Mouse (Mus musculus): Measurements from ENCODE around the gene March2. TPM values are rescaled to one million over a fixed set of nuclear protein-coding genes. Genes with fewer than 3 reads are reported as not detected.

The March2 gene
- polyA plus RNA-seq, 1 experiment from 2014 or later: 64.9 TPM

DNA sequence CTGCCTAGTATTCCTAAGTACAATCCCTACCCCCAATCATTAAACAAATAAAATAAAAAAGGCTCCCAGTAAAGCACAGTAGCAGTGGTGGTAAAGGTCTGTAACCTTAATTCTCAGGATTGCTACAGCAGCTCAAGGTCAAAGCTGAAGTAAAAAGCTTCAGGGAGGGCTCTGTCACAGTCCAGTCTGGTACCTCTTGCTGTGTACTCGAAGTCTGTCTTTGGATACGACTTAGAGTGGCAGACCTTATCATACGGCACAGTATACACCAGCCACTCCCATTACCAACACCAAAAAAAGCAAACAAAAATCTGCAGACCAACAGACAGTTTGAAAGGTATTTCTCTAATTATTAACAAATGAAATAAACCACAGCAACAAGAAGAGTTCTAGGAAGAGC lies 51.7 kb downstream of the March2 start:
- 78% methylated on average over 3 of the region's 3 CpGs for WGBS
- no peak for TF ChIP-seq CTCF (IDR thresholded peaks at IDR 0.05; ENCODE audit: low read depth)
- Histone ChIP-seq H3K9ac (ENCODE audit: low read depth, low read length) (no peak overlapping the region), H3K27ac (no peak overlapping the region), H3K4me2 (ENCODE audit: low read length) (no peak overlapping the region), H3K27me3 (ENCODE audit: insufficient read depth, low read length) (no peaks in the 10 kb centered on the region), H3K36me3 (ENCODE audit: insufficient read depth, low read length) (peaks cover 33% of the 10 kb centered on the region), H3K9me3 (replicated peaks; ENCODE audit: low read length) (no peaks in the 10 kb centered on the region), H3K4me3 (replicated peaks; ENCODE audit: low read depth, low read length) (no peak overlapping the region), H3K4me1 (replicated peaks; ENCODE audit: insufficient read depth, low read length) (0 out of 2 replicates have a peak, but pooled peaks cover 3% of the 10 kb centered on the region)
- ATAC-seq (replicated peaks; ENCODE audit: low FRiP score, low read depth) (no peak), DNase-seq (ENCODE audit: low spot score) (no peak)

DNA sequence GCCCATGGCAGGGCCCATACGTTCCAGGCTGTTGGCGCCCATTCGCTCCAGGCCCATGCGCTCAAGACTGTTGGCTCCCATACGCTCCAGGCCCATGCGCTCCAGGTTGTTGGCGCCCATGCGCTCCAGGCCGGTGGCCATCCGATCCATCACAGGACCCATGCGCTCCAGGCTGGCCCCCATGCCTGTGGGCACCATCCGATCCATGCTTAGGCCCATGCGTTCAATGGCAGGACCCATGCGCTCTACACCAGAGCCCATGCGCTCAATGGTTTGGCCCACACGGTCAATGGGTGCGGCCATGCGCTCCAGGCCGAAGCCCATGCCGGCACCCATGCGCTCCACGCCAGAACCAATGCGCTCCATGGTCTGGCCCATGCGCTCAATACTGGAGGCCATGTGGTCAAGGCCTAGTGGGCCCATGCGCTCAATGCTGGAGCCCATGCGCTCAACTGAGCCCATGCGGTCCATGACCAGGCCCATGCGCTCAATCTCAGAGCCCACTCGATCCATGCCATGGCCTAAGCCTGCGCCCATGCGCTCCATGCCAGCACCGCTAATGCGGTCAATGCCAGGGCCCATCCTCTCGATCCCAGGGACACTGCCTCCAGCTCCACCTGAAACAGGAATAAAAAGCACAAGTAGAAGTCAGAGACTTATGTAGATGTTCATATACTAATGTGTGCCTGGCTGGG lies 68.5 kb downstream of the March2 start:
- H3K27ac ChIP-seq: no peak overlapping the region
- ATAC-seq (replicated peaks; ENCODE audit: low FRiP score, low read depth) (peak; percentile 65), DNase-seq (ENCODE audit: low spot score) (no peak)
- H3K4me3 ChIP-seq (replicated peaks; ENCODE audit: low read depth, low read length): no peak overlapping the region
- 98% methylated on average over 34 of the region's 34 CpGs for WGBS
- H3K9ac ChIP-seq (ENCODE audit: low read depth, low read length): no peak overlapping the region
- H3K27me3 ChIP-seq (ENCODE audit: insufficient read depth, low read length): no peaks in the 10 kb centered on the region
- no peaks in the 10 kb centered on the region for H3K9me3 ChIP-seq (replicated peaks; ENCODE audit: low read length)
- no peaks in the 10 kb centered on the region for H3K4me1 ChIP-seq (replicated peaks; ENCODE audit: insufficient read depth, low read length)
- TF ChIP-seq CTCF (IDR thresholded peaks at IDR 0.05; ENCODE audit: low read depth): no peak
- H3K36me3 ChIP-seq (ENCODE audit: insufficient read depth, low read length): peaks cover 76% of the 10 kb centered on the region
- H3K4me2 ChIP-seq (ENCODE audit: low read length): no peak overlapping the region

DNA sequence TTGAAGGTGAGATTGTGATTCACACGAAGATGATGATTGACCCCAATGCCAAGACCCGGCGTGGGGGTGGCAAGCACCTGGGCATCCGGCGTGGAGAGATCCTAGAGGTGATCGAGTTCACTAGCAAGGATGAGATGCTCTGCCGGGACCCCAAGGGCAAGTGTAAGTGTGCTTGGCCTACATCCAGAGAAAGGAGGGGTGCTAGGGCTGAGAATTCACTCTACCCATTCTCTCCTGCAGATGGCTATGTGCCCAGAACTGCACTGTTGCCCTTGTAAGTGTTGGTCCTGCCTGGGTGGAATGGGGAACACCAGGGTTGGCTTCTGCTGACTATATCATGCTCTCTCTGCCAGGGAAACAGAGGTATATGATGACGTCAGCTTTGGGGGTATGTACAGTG lies 73.4 kb downstream of the March2 start:
- TF ChIP-seq CTCF (IDR thresholded peaks at IDR 0.05; ENCODE audit: low read depth): no peak
- H3K4me1 ChIP-seq (replicated peaks; ENCODE audit: insufficient read depth, low read length): no peaks in the 10 kb centered on the region
- H3K27ac ChIP-seq: no peak overlapping the region
- H3K4me2 ChIP-seq (ENCODE audit: low read length): no peak overlapping the region
- H3K27me3 ChIP-seq (ENCODE audit: insufficient read depth, low read length): no peaks in the 10 kb centered on the region
- no peak overlapping the region for H3K9ac ChIP-seq (ENCODE audit: low read depth, low read length)
- H3K9me3 ChIP-seq (replicated peaks; ENCODE audit: low read length): no peaks in the 10 kb centered on the region
- peaks cover 65% of the 10 kb centered on the region for H3K36me3 ChIP-seq (ENCODE audit: insufficient read depth, low read length)
- ATAC-seq (replicated peaks; ENCODE audit: low FRiP score, low read depth) (no peak), DNase-seq (ENCODE audit: low spot score) (no peak)
- WGBS: 88% methylated on average over 8 of the region's 8 CpGs
- H3K4me3 ChIP-seq (replicated peaks; ENCODE audit: low read depth, low read length): no peak overlapping the region

DNA sequence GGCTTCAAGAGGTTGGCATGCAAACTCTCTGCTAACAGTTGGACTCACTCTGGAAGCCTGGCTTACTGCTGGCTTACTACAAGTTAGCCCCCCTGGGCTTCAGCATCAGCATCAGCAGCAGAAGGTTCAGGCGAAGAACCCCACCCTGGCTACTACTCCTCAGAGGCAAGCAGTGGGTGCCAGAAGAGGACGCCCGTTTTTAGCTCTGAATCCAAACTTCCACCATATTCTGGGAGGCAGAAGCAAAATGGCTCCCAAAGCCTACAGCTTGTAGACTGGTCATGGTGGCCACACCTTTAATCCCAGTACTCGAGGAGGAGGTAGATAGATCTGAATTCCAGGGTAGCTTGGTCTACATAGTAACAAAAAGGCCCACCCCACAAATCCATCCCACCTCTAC lies 74.4 kb downstream of the March2 start:
- no peak overlapping the region for H3K9ac ChIP-seq (ENCODE audit: low read depth, low read length)
- no peaks in the 10 kb centered on the region for H3K9me3 ChIP-seq (replicated peaks; ENCODE audit: low read length)
- peaks cover 55% of the 10 kb centered on the region for H3K36me3 ChIP-seq (ENCODE audit: insufficient read depth, low read length)
- no peak overlapping the region for H3K4me2 ChIP-seq (ENCODE audit: low read length)
- H3K27me3 ChIP-seq (ENCODE audit: insufficient read depth, low read length): no peaks in the 10 kb centered on the region
- no peak for DNase-seq (ENCODE audit: low spot score)
- no peak overlapping the region for H3K27ac ChIP-seq
- ATAC-seq (replicated peaks; ENCODE audit: low FRiP score, low read depth): no peak
- 94% methylated on average over 4 of the region's 4 CpGs for WGBS
- TF ChIP-seq CTCF (IDR thresholded peaks at IDR 0.05; ENCODE audit: low read depth): no peak
- no peaks in the 10 kb centered on the region for H3K4me1 ChIP-seq (replicated peaks; ENCODE audit: insufficient read depth, low read length)
- no peak overlapping the region for H3K4me3 ChIP-seq (replicated peaks; ENCODE audit: low read depth, low read length)

- Histone ChIP-seq H3K4me2 (ENCODE audit: low read length) (no peak overlapping the region), H3K9ac (ENCODE audit: low read depth, low read length) (no peak overlapping the region), H3K36me3 (ENCODE audit: insufficient read depth, low read length) (peaks cover 15% of the 10 kb centered on the region; the same call in 1 of the 2 replicates), H3K27me3 (ENCODE audit: insufficient read depth, low read length) (no peaks in the 10 kb centered on the region), H3K9me3 (replicated peaks; ENCODE audit: low read length) (no peaks in the 10 kb centered on the region), H3K4me3 (replicated peaks; ENCODE audit: low read depth, low read length) (no peak overlapping the region), H3K4me1 (replicated peaks; ENCODE audit: insufficient read depth, low read length) (no peaks in the 10 kb centered on the region), H3K27ac (no peak overlapping the region)
- DNase-seq (ENCODE audit: low spot score): no peak
- 58% methylated on average over 6 of the region's 6 CpGs for WGBS
- ATAC-seq (replicated peaks; ENCODE audit: low FRiP score, low read depth): 0 out of 2 replicates have a peak, but pooled peaks have one; percentile 25
- TF ChIP-seq CTCF (IDR thresholded peaks at IDR 0.05; ENCODE audit: low read depth): no peak
Measured at GRCm38 (mm10) chr17:33639743-33640142, 78.7 kb downstream of the March2 start.

GRCm38 (mm10) chr17:33637516-33638276 lies 80.8 kb downstream of the March2 start, which contains the start of gene Pram1:
Gene Pram1, plus strand, starts transcription at chr17:33638056.
- Histone ChIP-seq H3K27ac (no peak within 1 kb of the TSS), H3K4me2 (ENCODE audit: low read length) (no peak within 1 kb of the TSS), H3K4me3 (replicated peaks; ENCODE audit: low read depth, low read length) (no peak within 1 kb of the TSS), H3K27me3 (ENCODE audit: insufficient read depth, low read length) (no peaks in the 10 kb centered on the region), H3K9ac (ENCODE audit: low read depth, low read length) (no peak within 1 kb of the TSS), H3K36me3 (ENCODE audit: insufficient read depth, low read length) (no peaks in the 10 kb centered on the region), H3K4me1 (replicated peaks; ENCODE audit: insufficient read depth, low read length) (no peaks in the 10 kb centered on the region), H3K9me3 (replicated peaks; ENCODE audit: low read length) (no peaks in the 10 kb centered on the region)
- 76% methylated on average over 4 of the region's 4 CpGs for WGBS
- ATAC-seq (replicated peaks; ENCODE audit: low FRiP score, low read depth) (no peak), DNase-seq (ENCODE audit: low spot score) (no peak)
- TF ChIP-seq CTCF (IDR thresholded peaks at IDR 0.05; ENCODE audit: low read depth): no peak
